Mouse (Mus musculus) myocyte (in vitro differentiated cells): ENCODE data around the gene Diaph2. TPM values are rescaled to one million over a fixed set of nuclear protein-coding genes. Genes with fewer than 3 reads are reported as not detected.
A peak's percentile ranks its signal among the peaks of the same experiment; 100 is the strongest.

Source experiments
- H3K27me3 ChIP-seq: one replicate; pipeline ENCODE4 v1.6.1; 2011; ENCODE audit not compliant: control insufficient read depth, insufficient read depth, insufficient read length
- H3K36me3 ChIP-seq: one replicate; pipeline ENCODE4 v1.6.1; 2011; ENCODE audit not compliant: control insufficient read depth, insufficient read depth
- H3K4me2 ChIP-seq: one replicate; pipeline ENCODE4 v1.6.1; 2011; ENCODE audit warnings: low read depth, control low read depth
- H3K4me3 ChIP-seq: one replicate; pipeline ENCODE4 v1.5.1; 2011; ENCODE audit warnings: mild to moderate bottlenecking, control low read depth, moderate library complexity
- H3K79me2 ChIP-seq: one replicate; pipeline ENCODE4 v1.6.1; 2011; ENCODE audit not compliant: control insufficient read depth, insufficient read depth
- H3ac ChIP-seq: one replicate; pipeline ENCODE4 v1.6.1; 2011; ENCODE audit not compliant: control insufficient read depth, insufficient read length
- CEBPB ChIP-seq: IDR thresholded peaks from 2 replicates; pipeline ENCODE4 v1.6.1; 2011; ENCODE audit warnings: mild to moderate bottlenecking, moderate library complexity; ENCODE audit not compliant: poor library complexity, insufficient read depth, severe bottlenecking
- E2F4 ChIP-seq: IDR thresholded peaks from one replicate; pipeline ENCODE4 v1.6.1; 2011; ENCODE audit warnings: mild to moderate bottlenecking, control low read depth, moderate library complexity; ENCODE audit not compliant: insufficient read depth
- MAX ChIP-seq: IDR thresholded peaks from one replicate; pipeline ENCODE4 v1.6.1; 2011; ENCODE audit warnings: low read depth, mild to moderate bottlenecking, control low read depth
- MYOD1 ChIP-seq, 3 experiments: IDR thresholded peaks; one replicate each; pipeline ENCODE4 v1.6.1; 2011; ENCODE audit warnings: control low read depth in 2 of 3, low read depth in 2 of 3, mild to moderate bottlenecking in 2 of 3, moderate library complexity in 1 of 3; ENCODE audit not compliant: insufficient read length in 2 of 3, control insufficient read depth in 1 of 3
- MYOG ChIP-seq, 3 experiments: IDR thresholded peaks; one replicate each; pipeline ENCODE4 v1.6.1; 2011; ENCODE audit warnings: control low read depth in 2 of 3, low read depth in 2 of 3, mild to moderate bottlenecking in 2 of 3; ENCODE audit not compliant: insufficient read length in 2 of 3, control insufficient read depth in 1 of 3, insufficient read depth in 1 of 3
- POLR2A ChIP-seq: IDR thresholded peaks from one replicate; pipeline ENCODE4 v1.6.1; 2011; ENCODE audit warnings: low read depth, mild to moderate bottlenecking, control low read depth, moderate library complexity; ENCODE audit not compliant: insufficient read length
- POLR2AphosphoS2 ChIP-seq: IDR thresholded peaks from one replicate; pipeline ENCODE4 v1.6.1; 2011; ENCODE audit warnings: low read depth, control low read depth; ENCODE audit not compliant: insufficient read length
- REST ChIP-seq: IDR thresholded peaks from one replicate; pipeline ENCODE4 v1.6.1; 2011; ENCODE audit warnings: mild to moderate bottlenecking, control low read depth, moderate library complexity; ENCODE audit not compliant: insufficient read depth, insufficient read length
- SRF ChIP-seq: IDR thresholded peaks from one replicate; pipeline ENCODE4 v1.6.1; 2011; ENCODE audit warnings: low read depth; ENCODE audit not compliant: control insufficient read depth, insufficient read length
- TCF12 ChIP-seq: IDR thresholded peaks from one replicate; pipeline ENCODE4 v1.6.1; 2011; ENCODE audit warnings: mild to moderate bottlenecking, control low read depth; ENCODE audit not compliant: poor library complexity, insufficient read depth, severe bottlenecking
- TCF3 ChIP-seq: IDR thresholded peaks from one replicate; pipeline ENCODE4 v1.6.1; 2011; ENCODE audit warnings: low read depth, control low read depth; ENCODE audit not compliant: insufficient read length
- USF1 ChIP-seq: IDR thresholded peaks from one replicate; pipeline ENCODE4 v1.6.1; 2011; ENCODE audit warnings: low read depth, mild to moderate bottlenecking, control low read depth, moderate library complexity
- polyA plus RNA-seq: library from polyadenylated mRNA; unstranded; fragments of >200 nt; fragmentation: generic; extraction: Trizol; gene quantifications from one replicate; pipeline ENCODE4 v1.2.1, GENCODE M21; 2012; ENCODE audit warnings: missing spikeins

The Diaph2 gene
- 1.4 TPM for polyA plus RNA-seq

DNA sequence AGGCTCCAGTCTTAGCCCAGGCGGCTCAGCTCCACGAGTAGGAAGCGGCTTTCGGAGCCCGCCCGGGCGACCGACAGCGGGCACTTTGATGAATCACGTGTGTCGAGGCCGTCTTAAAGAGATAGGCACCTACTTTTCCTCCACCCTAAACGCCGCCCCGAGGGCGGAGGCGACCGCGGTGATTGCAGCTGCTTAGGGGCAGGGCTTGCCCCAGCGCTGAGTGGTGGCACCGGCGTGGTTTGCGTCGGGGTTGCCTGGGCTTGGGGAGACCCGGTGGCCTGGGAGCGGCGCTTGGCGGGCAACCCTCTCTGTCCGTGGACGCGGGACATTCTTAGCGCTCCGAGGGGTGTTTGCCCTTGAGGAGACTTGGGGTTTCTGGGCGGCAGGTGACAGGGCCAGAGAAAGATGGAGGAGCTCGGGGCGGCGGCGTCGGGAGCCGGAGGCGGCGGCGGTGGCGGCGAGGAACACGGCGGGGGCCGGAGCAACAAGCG, at the start of gene Diaph2:
Gene Diaph2 (plus strand): TSS at position 172 of the 491 bp plus-strand sequence.
- H3K4me2 ChIP-seq = peak within 1 kb of the TSS; percentile 77
- peak within 1 kb of the TSS; percentile 61 for H3K4me3 ChIP-seq

DNA sequence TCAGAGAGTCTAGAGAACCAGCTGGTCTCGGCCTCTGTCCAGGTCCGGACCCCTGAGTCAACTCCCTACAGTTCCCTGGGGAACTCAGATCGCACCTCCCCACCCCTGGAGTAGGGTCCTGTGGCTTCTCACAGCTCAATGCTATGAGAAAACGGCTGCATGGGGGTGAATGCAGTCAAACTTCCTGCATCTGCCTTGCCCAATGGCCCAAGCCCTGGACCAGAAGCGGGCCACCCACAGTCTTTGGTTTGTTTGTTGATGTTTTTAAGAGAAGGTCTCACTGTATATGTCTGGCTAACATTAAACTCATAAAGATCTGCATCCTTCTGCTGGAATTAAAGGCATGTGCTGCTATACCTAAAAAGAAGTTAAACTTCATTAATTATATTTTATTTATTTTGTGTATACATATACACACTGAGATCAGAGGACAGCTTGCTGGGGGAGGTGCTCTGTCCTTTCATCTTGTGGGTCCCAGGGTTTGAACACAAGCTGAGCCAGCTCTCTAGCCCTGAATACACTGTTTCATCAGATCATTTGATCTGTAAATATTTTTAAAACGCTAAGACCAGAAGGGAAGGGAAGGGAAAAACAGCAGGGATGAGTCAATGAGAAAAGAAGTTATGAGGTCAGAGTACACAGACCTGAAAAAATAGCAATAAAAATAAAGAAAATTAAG, 47.8 kb upstream of the Diaph2 start:
- H3K36me3 ChIP-seq = no peaks in the 10 kb centered on the region
- no peak overlapping the region for H3K4me2 ChIP-seq
- H3K79me2 ChIP-seq = no peaks in the 10 kb centered on the region
- no peaks in the 10 kb centered on the region for H3K27me3 ChIP-seq
- no peak overlapping the region for H3K4me3 ChIP-seq
- H3ac ChIP-seq = no peak overlapping the region
- TF ChIP-seq REST (no peak), SRF (no peak), MYOD1 (IDR thresholded peaks at IDR 0.05; ENCODE audit: control insufficient read depth in 1 of 3, insufficient read length in 2 of 3, low read depth in 2 of 3) (no peak), MAX (no peak), TCF12 (no peak), POLR2AphosphoS2 (no peak), USF1 (no peak), POLR2A (no peak), E2F4 (no peak), TCF3 (no peak), MYOG (IDR thresholded peaks at IDR 0.05; ENCODE audit: control insufficient read depth in 1 of 3, insufficient read depth in 1 of 3, insufficient read length in 2 of 3, low read depth in 2 of 3) (no peak), CEBPB (no peak)

More for the DNA sequence above, at the start of gene Diaph2:
- Histone ChIP-seq H3ac (peak within 1 kb of the TSS; percentile 49), H3K36me3 (no peaks in the 10 kb centered on the region), H3K27me3 (no peaks in the 10 kb centered on the region), H3K79me2 (peaks cover 14% of the 10 kb centered on the region)
- TF ChIP-seq TCF12 (no peak), TCF3 (no peak), USF1 (peak; percentile 75), E2F4 (no peak), MYOG (IDR thresholded peaks at IDR 0.05; ENCODE audit: control insufficient read depth in 1 of 3, insufficient read depth in 1 of 3, insufficient read length in 2 of 3, low read depth in 2 of 3) (peak; percentile 19 to 87 (median 80)), MYOD1 (IDR thresholded peaks at IDR 0.05; ENCODE audit: control insufficient read depth in 1 of 3, insufficient read length in 2 of 3, low read depth in 2 of 3) (peak in 2 of 3 experiments; percentile 74 to 83), MAX (no peak), CEBPB (no peak), POLR2A (peak; percentile 93), SRF (no peak), POLR2AphosphoS2 (peak; percentile 74), REST (no peak)

DNA sequence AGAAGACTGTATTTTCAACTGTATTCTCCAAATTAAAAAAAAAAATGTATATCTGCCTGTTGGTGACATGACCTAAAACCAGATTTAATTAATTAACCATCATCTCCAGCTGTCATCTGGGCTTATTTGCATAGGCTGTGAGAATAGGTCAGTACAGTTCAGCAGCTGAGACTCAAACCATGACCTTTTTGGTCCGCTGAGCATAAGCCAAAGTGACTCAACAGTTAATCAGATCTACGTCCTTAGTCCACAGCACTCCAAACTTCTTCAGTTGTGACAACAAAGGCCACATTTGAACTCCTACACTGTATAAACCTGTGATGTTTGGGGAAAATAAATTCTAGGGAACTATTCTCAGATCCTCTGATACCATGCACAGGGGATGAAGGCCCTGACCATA, 39.9 kb upstream of the Diaph2 start:
- Histone ChIP-seq H3ac (no peak overlapping the region), H3K79me2 (no peaks in the 10 kb centered on the region), H3K36me3 (no peaks in the 10 kb centered on the region), H3K4me3 (no peak overlapping the region), H3K4me2 (no peak overlapping the region), H3K27me3 (no peaks in the 10 kb centered on the region)
- TF ChIP-seq POLR2A = no peak
- TF ChIP-seq REST = no peak
- TF ChIP-seq CEBPB = no peak
- TF ChIP-seq POLR2AphosphoS2 = no peak
- no peak for TF ChIP-seq SRF
- TF ChIP-seq MYOG (IDR thresholded peaks at IDR 0.05; ENCODE audit: control insufficient read depth in 1 of 3, insufficient read depth in 1 of 3, insufficient read length in 2 of 3, low read depth in 2 of 3) = no peak
- no peak for TF ChIP-seq MAX
- TF ChIP-seq MYOD1 (IDR thresholded peaks at IDR 0.05; ENCODE audit: control insufficient read depth in 1 of 3, insufficient read length in 2 of 3, low read depth in 2 of 3) = no peak
- TF ChIP-seq USF1 = no peak
- no peak for TF ChIP-seq TCF12
- no peak for TF ChIP-seq TCF3
- TF ChIP-seq E2F4 = no peak

DNA sequence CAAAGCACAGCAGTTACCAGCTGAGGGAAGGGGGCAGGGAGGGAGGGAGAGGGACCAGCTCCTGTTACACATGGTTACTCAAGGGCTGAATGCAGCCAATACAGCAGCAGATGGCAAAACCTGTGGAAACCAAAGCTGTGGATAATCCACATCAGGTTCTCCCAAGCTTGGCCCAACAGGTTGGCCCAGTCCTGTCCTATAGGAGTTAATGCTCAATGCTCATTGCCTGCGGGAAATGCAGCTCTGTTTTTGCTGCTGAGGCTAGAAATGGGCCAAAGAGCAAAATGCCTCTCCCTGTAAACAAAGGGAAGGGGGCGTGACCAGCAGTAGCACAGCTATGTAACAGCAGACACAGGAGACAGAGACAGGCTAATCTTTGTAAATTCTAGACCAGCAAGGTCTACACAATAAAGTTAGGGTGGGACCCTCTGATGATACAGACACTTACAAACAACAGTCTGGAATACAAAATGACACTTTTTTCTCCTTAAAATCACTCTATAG, 20.8 kb upstream of the Diaph2 start:
- Histone ChIP-seq H3K27me3 (no peaks in the 10 kb centered on the region), H3ac (no peak overlapping the region), H3K36me3 (no peaks in the 10 kb centered on the region), H3K4me3 (no peak overlapping the region), H3K4me2 (no peak overlapping the region), H3K79me2 (no peaks in the 10 kb centered on the region)
- no peak for TF ChIP-seq SRF
- no peak for TF ChIP-seq MYOD1 (IDR thresholded peaks at IDR 0.05; ENCODE audit: control insufficient read depth in 1 of 3, insufficient read length in 2 of 3, low read depth in 2 of 3)
- no peak for TF ChIP-seq CEBPB
- no peak for TF ChIP-seq USF1
- no peak for TF ChIP-seq E2F4
